ENCODE assay signal across 25 mouse cellular contexts in the genomic region with DNA sequence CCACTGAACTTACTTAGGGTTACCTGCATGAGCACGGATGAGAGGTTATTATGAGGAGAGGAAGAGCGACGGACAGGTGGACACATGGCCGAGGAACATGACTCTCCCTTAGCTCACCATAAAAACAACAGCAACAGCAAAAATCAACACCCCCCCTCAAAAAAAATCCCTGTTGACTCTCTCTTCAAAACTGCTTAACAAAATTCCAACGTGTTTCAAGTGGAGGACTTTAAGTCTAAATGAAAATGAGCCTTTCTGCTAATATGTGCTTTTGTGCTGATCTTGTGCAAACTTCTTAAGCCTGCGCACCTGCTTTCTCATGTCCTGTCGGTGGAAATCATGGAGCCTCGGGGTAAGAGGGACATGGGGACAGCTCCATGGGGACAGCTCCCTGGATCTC.
"Had no signal": no experiment of that assay in that cellular context is flagged by ENCODE, and none has a peak within 500 bp of the region (broad histone marks: within the 10 kb centered on the region; RNA-seq: fewer than 3 reads in every experiment).

No protein-coding gene starts in this region.

- DNase-seq: forebrain, postnatal 0 days; gastrocnemius, postnatal 14 days; gastrocnemius, postnatal 36 days; heart, adult 11 months; heart, adult 2 months; heart, postnatal 14 days; heart, postnatal 36 days; kidney, adult 11 months; kidney, adult 2 months; kidney, adult 9 months; kidney, postnatal 14 days; kidney, postnatal 36 days; layer of hippocampus, adult 9-11 months; layer of hippocampus, postnatal 36 days; left cerebral cortex, postnatal 4 days had no signal

- ATAC-seq: forebrain, postnatal 0 days; hindbrain, postnatal 0 days; intestine, embryonic 16.5 days had no signal

- H3K27me3 ChIP-seq: hindbrain, embryonic 15.5 days; kidney, embryonic 15.5 days had no signal

- H3K36me3 ChIP-seq: heart, embryonic 13.5 days; heart, embryonic 15.5 days; hindbrain, embryonic 13.5 days; hindbrain, embryonic 15.5 days; kidney, embryonic 15.5 days; limb, embryonic 13.5 days had no signal

- H3K4me2 ChIP-seq: heart, embryonic 11.5 days; heart, embryonic 13.5 days; heart, embryonic 15.5 days; hindbrain, embryonic 13.5 days; hindbrain, embryonic 15.5 days; kidney, embryonic 15.5 days; limb, embryonic 13.5 days had no signal

- H3K4me3 ChIP-seq: heart, adult 2 months; heart, embryonic 13.5 days; heart, embryonic 15.5 days; hindbrain, embryonic 13.5 days; hindbrain, embryonic 15.5 days; kidney, embryonic 15.5 days; limb, embryonic 13.5 days had no signal

- H3K27ac ChIP-seq: heart, adult 2 months; heart, embryonic 13.5 days; heart, embryonic 15.5 days; hindbrain, embryonic 13.5 days; hindbrain, embryonic 15.5 days; hindbrain, postnatal 0 days; kidney, embryonic 15.5 days; kidney, postnatal 0 days; limb, embryonic 13.5 days had no signal

- H3K9ac ChIP-seq: forebrain, postnatal 0 days; heart, embryonic 13.5 days; heart, embryonic 15.5 days; hindbrain, embryonic 13.5 days; hindbrain, embryonic 15.5 days; kidney, embryonic 15.5 days; limb, embryonic 13.5 days had no signal

- H3K9me3 ChIP-seq: heart, embryonic 13.5 days; heart, embryonic 15.5 days; hindbrain, embryonic 13.5 days; hindbrain, embryonic 15.5 days; kidney, embryonic 15.5 days; limb, embryonic 13.5 days had no signal
